Mouse (Mus musculus): Measurements from ENCODE around the gene Pla2g12b.

Pla2g12b gene

DNA sequence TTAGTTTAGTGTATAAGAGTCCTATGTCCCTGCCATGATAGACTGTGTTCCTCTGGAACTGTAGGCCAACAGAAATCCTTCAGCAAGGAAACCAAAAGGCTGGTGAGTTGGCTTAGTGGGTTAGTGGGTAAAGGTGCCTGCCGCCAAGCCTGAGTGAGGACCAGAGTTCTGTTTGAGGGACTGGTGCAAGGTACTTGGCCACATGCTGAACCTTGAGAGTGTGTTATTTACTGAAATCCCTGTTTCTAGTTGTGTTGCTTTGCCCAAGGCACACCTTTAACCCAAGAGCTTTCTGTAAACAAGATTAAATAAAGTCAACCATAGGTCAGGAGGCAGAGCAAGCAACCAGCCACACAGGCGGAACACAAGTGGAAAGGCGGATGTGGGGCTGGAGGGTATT is 62.1 kb downstream of the Pla2g12b start:
- in situ Hi-C loops (cut with MboI, MseI) = no loop called here

GRCm38 (mm10) chr10:59466626-59467025 is 63.2 kb downstream of the Pla2g12b start:
- in situ Hi-C loops (cut with MboI, MseI) = no loop called here

DNA sequence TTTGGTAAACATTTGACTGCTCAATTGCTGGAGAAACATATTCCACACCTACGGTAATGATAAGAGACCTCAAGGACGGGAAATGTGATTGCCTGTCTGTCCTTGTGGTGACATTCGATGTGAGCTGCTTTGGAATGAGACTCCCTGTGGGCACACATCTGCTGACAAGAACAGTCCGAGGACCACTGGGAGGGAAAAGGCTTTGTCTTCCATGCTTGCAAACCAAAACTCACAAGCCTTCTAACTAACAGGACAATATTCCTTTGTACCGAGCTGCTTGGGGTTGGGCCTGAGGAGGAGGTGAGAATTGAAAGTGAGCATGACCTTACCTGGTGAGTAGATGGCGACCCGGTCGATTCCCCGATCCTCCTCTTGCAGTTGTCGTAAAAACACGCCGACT is 63.8 kb downstream of the Pla2g12b start:
- in situ Hi-C loops (cut with MboI, MseI) = no loop called here

DNA sequence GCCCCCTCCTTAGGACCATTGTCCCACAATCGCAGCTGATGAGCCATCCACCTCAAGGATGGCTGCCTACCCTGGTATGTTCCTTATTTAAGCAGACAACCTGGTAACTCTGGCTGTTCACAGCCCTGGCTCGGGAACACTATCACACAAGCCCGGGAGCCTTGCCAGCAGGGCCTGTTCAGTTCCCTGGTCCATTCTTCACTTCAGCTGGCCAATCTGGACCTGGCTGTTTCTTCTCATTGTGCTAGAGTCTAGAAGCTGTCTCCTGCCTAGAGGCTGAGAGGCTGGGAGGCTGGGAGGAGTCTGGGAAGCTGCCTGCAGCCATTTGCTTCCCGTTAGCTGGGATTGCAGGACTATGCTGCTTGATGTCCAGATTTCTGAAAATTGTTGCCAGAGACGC is 67.0 kb downstream of the Pla2g12b start:
- in situ Hi-C loops (cut with MboI, MseI) = no loop called here

Data from T-helper 1 cell (primary cell).